Mouse (Mus musculus) CH12.LX (cell line): ENCODE measurements around the gene Fam171a1.

ENCODE experiments used
- CTCF ChIP-seq, 2 experiments: IDR thresholded peaks in 1 of 2; conservative IDR thresholded peaks in 1 of 2; 2 replicates each; pipeline ENCODE4 v1.5.1; 2011 to 2012; ENCODE audit warnings: low read depth in 2 of 2, low read length in 2 of 2, improper control_type of control experiment in 1 of 2, inconsistent platforms in 1 of 2, mild to moderate bottlenecking in 1 of 2, moderate library complexity in 1 of 2
- GABPA ChIP-seq: IDR thresholded peaks from 2 replicates; pipeline ENCODE4 v1.6.1; 2012; ENCODE audit warnings: low read depth, low read length, improper control_type of control experiment, inconsistent platforms; ENCODE audit not compliant: insufficient replicate concordance
- JUND ChIP-seq: conservative IDR thresholded peaks from 2 replicates; pipeline ENCODE4 v1.6.1; 2011; ENCODE audit warnings: low read depth, low read length, improper control_type of control experiment
- POLR2A ChIP-seq: IDR thresholded peaks from 2 replicates; pipeline ENCODE4 v1.6.1; 2011; ENCODE audit warnings: low read depth, mild to moderate bottlenecking, improper control_type of control experiment, low read length

- no peak for TF ChIP-seq CTCF (conservative IDR thresholded peaks at IDR 0.05 in 1 of 2, IDR thresholded peaks at IDR 0.05 in 1 of 2; ENCODE audit: low read depth in 2 of 2, low read length in 2 of 2)
- no peak for TF ChIP-seq JUND
- no peak for TF ChIP-seq POLR2A
- no peak for TF ChIP-seq GABPA
These were observed 14.4 kb downstream of the Fam171a1 start for GRCm38 (mm10) chr2:3128344-3128871.
